Mouse (Mus musculus): ENCODE measurements at regions not wholly inside any gene's neighbourhood (a gene's known extent, or its start where the extent isn't known, plus 50 kb on each side); places are given as distances from the start of the nearest gene placed in this dataset.

GRCm38 (mm10) chr17:15895968-15896367, 65.1 kb upstream of the Rgmb start:
- TF ChIP-seq CTCF (IDR thresholded peaks at IDR 0.05; ENCODE audit: insufficient read depth, low read depth, low read length), result no peak
- TF ChIP-seq POLR2A (IDR thresholded peaks at IDR 0.05; ENCODE audit: insufficient read depth, low read depth, low read length), result no peak
